Mouse (Mus musculus): ENCODE data around the gene Gpr68. TPM values are rescaled to one million over a fixed set of nuclear protein-coding genes. Genes with fewer than 3 reads are reported as not detected.

The Gpr68 gene
- polyA plus RNA-seq, 1 experiment from 2014 or later, result 0.53 TPM

GRCm38 (mm10) chr12:100873612-100874011 is 34.4 kb downstream of the Gpr68 start:
- DNase-seq (ENCODE audit: low spot score) (no peak), ATAC-seq (replicated peaks; ENCODE audit: low FRiP score, low TSS enrichment, low read depth) (no peak)
- H3K36me3 ChIP-seq (ENCODE audit: control insufficient read depth, insufficient read depth, low read length), result no peaks in the 10 kb centered on the region
- no peak overlapping the region for H3K9ac ChIP-seq (ENCODE audit: low read length)
- no peak overlapping the region for H3K4me3 ChIP-seq (ENCODE audit: low read depth, low read length)
- H3K27me3 ChIP-seq (replicated peaks; ENCODE audit: control insufficient read depth, insufficient read depth, low read length), result no peaks in the 10 kb centered on the region
- whole genome bisulfite sequencing, result 79% methylated on average over 3 of the region's 3 CpGs
- no peak overlapping the region for H3K4me2 ChIP-seq (ENCODE audit: low read length)
- H3K27ac ChIP-seq (ENCODE audit: low read depth), result no peak overlapping the region
- no peaks in the 10 kb centered on the region for H3K4me1 ChIP-seq (replicated peaks; ENCODE audit: control insufficient read depth, insufficient read depth, low read length)
- no peaks in the 10 kb centered on the region for H3K9me3 ChIP-seq (ENCODE audit: control insufficient read depth, low read length)

GRCm38 (mm10) chr12:100871841-100872240 is 36.2 kb downstream of the Gpr68 start:
- ATAC-seq (replicated peaks; ENCODE audit: low FRiP score, low TSS enrichment, low read depth) (no peak), DNase-seq (ENCODE audit: low spot score) (no peak)
- H3K27ac ChIP-seq (ENCODE audit: low read depth), result no peak overlapping the region
- no peak overlapping the region for H3K9ac ChIP-seq (ENCODE audit: low read length)
- H3K4me3 ChIP-seq (ENCODE audit: low read depth, low read length), result no peak overlapping the region
- H3K9me3 ChIP-seq (ENCODE audit: control insufficient read depth, low read length), result no peaks in the 10 kb centered on the region
- no peaks in the 10 kb centered on the region for H3K27me3 ChIP-seq (replicated peaks; ENCODE audit: control insufficient read depth, insufficient read depth, low read length)
- 73% methylated on average over 2 of the region's 2 CpGs for WGBS
- no peaks in the 10 kb centered on the region for H3K4me1 ChIP-seq (replicated peaks; ENCODE audit: control insufficient read depth, insufficient read depth, low read length)
- H3K4me2 ChIP-seq (ENCODE audit: low read length), result no peak overlapping the region
- no peaks in the 10 kb centered on the region for H3K36me3 ChIP-seq (ENCODE audit: control insufficient read depth, insufficient read depth, low read length)

- H3K27me3 ChIP-seq (replicated peaks; ENCODE audit: control insufficient read depth, insufficient read depth, low read length), result no peaks in the 10 kb centered on the region
- H3K9ac ChIP-seq (ENCODE audit: low read length), result no peak overlapping the region
- H3K4me3 ChIP-seq (ENCODE audit: low read depth, low read length), result no peak overlapping the region
- H3K4me2 ChIP-seq (ENCODE audit: low read length), result no peak overlapping the region
- no peaks in the 10 kb centered on the region for H3K4me1 ChIP-seq (replicated peaks; ENCODE audit: control insufficient read depth, insufficient read depth, low read length)
- no peak for DNase-seq (ENCODE audit: low spot score)
- 86% methylated on average over 6 of the region's 6 CpGs for WGBS
- no peak for ATAC-seq (replicated peaks; ENCODE audit: low FRiP score, low TSS enrichment, low read depth)
- H3K9me3 ChIP-seq (ENCODE audit: control insufficient read depth, low read length), result no peaks in the 10 kb centered on the region
- no peaks in the 10 kb centered on the region for H3K36me3 ChIP-seq (ENCODE audit: control insufficient read depth, insufficient read depth, low read length)
- H3K27ac ChIP-seq (ENCODE audit: low read depth), result no peak overlapping the region
These were observed 36.8 kb downstream of the Gpr68 start for GRCm38 (mm10) chr12:100871234-100871633.

- DNase-seq (ENCODE audit: low spot score), result no peak
- no peaks in the 10 kb centered on the region for H3K9me3 ChIP-seq (ENCODE audit: control insufficient read depth, low read length)
- 63% methylated on average over 4 of the region's 4 CpGs for WGBS
- no peak overlapping the region for H3K9ac ChIP-seq (ENCODE audit: low read length)
- no peak for ATAC-seq (replicated peaks; ENCODE audit: low FRiP score, low TSS enrichment, low read depth)
- H3K4me3 ChIP-seq (ENCODE audit: low read depth, low read length), result no peak overlapping the region
- no peak overlapping the region for H3K27ac ChIP-seq (ENCODE audit: low read depth)
- no peak overlapping the region for H3K4me2 ChIP-seq (ENCODE audit: low read length)
- no peaks in the 10 kb centered on the region for H3K36me3 ChIP-seq (ENCODE audit: control insufficient read depth, insufficient read depth, low read length)
- no peaks in the 10 kb centered on the region for H3K4me1 ChIP-seq (replicated peaks; ENCODE audit: control insufficient read depth, insufficient read depth, low read length)
- H3K27me3 ChIP-seq (replicated peaks; ENCODE audit: control insufficient read depth, insufficient read depth, low read length), result no peaks in the 10 kb centered on the region
These were observed 39.9 kb downstream of the Gpr68 start for GRCm38 (mm10) chr12:100868049-100868622.

GRCm38 (mm10) chr12:100867097-100867496 is 40.9 kb downstream of the Gpr68 start:
- Histone ChIP-seq H3K4me1 (replicated peaks; ENCODE audit: control insufficient read depth, insufficient read depth, low read length) (no peaks in the 10 kb centered on the region), H3K27ac (ENCODE audit: low read depth) (no peak overlapping the region), H3K9me3 (ENCODE audit: control insufficient read depth, low read length) (no peaks in the 10 kb centered on the region), H3K9ac (ENCODE audit: low read length) (no peak overlapping the region), H3K27me3 (replicated peaks; ENCODE audit: control insufficient read depth, insufficient read depth, low read length) (no peaks in the 10 kb centered on the region), H3K4me3 (ENCODE audit: low read depth, low read length) (no peak overlapping the region), H3K4me2 (ENCODE audit: low read length) (no peak overlapping the region), H3K36me3 (ENCODE audit: control insufficient read depth, insufficient read depth, low read length) (no peaks in the 10 kb centered on the region)
- 88% methylated on average over 8 of the region's 8 CpGs for WGBS
- no peak for ATAC-seq (replicated peaks; ENCODE audit: low FRiP score, low TSS enrichment, low read depth)
- no peak for DNase-seq (ENCODE audit: low spot score)

GRCm38 (mm10) chr12:100865509-100866078 is 42.4 kb downstream of the Gpr68 start:
- Histone ChIP-seq H3K36me3 (ENCODE audit: control insufficient read depth, insufficient read depth, low read length) (no peaks in the 10 kb centered on the region), H3K4me2 (ENCODE audit: low read length) (no peak overlapping the region), H3K9ac (ENCODE audit: low read length) (no peak overlapping the region), H3K27ac (ENCODE audit: low read depth) (no peak overlapping the region), H3K4me3 (ENCODE audit: low read depth, low read length) (no peak overlapping the region), H3K9me3 (ENCODE audit: control insufficient read depth, low read length) (no peaks in the 10 kb centered on the region), H3K4me1 (replicated peaks; ENCODE audit: control insufficient read depth, insufficient read depth, low read length) (no peaks in the 10 kb centered on the region), H3K27me3 (replicated peaks; ENCODE audit: control insufficient read depth, insufficient read depth, low read length) (no peaks in the 10 kb centered on the region)
- 75% methylated on average over 11 of the region's 11 CpGs for WGBS
- DNase-seq (ENCODE audit: low spot score) (no peak), ATAC-seq (replicated peaks; ENCODE audit: low FRiP score, low TSS enrichment, low read depth) (no peak)

GRCm38 (mm10) chr12:100865072-100865471 is 42.9 kb downstream of the Gpr68 start:
- ATAC-seq (replicated peaks; ENCODE audit: low FRiP score, low TSS enrichment, low read depth), result no peak
- H3K4me1 ChIP-seq (replicated peaks; ENCODE audit: control insufficient read depth, insufficient read depth, low read length), result no peaks in the 10 kb centered on the region

GRCm38 (mm10) chr12:100862856-100863446 is 45.0 kb downstream of the Gpr68 start:
- H3K4me3 ChIP-seq (ENCODE audit: low read depth, low read length), result no peak overlapping the region
- DNase-seq (ENCODE audit: low spot score) (no peak), ATAC-seq (replicated peaks; ENCODE audit: low FRiP score, low TSS enrichment, low read depth) (no peak)
- H3K27me3 ChIP-seq (replicated peaks; ENCODE audit: control insufficient read depth, insufficient read depth, low read length), result no peaks in the 10 kb centered on the region
- H3K9me3 ChIP-seq (ENCODE audit: control insufficient read depth, low read length), result no peaks in the 10 kb centered on the region
- no peak overlapping the region for H3K27ac ChIP-seq (ENCODE audit: low read depth)
- no peak overlapping the region for H3K9ac ChIP-seq (ENCODE audit: low read length)
- H3K36me3 ChIP-seq (ENCODE audit: control insufficient read depth, insufficient read depth, low read length), result no peaks in the 10 kb centered on the region
- WGBS, result 89% methylated on average over 3 of the region's 3 CpGs
- H3K4me1 ChIP-seq (replicated peaks; ENCODE audit: control insufficient read depth, insufficient read depth, low read length), result no peaks in the 10 kb centered on the region
- no peak overlapping the region for H3K4me2 ChIP-seq (ENCODE audit: low read length)

More at GRCm38 (mm10) chr12:100865072-100865471, 42.9 kb downstream of the Gpr68 start:
- Histone ChIP-seq H3K27ac (ENCODE audit: low read depth) (no peak overlapping the region), H3K27me3 (replicated peaks; ENCODE audit: control insufficient read depth, insufficient read depth, low read length) (no peaks in the 10 kb centered on the region), H3K9ac (ENCODE audit: low read length) (no peak overlapping the region), H3K36me3 (ENCODE audit: control insufficient read depth, insufficient read depth, low read length) (no peaks in the 10 kb centered on the region), H3K9me3 (ENCODE audit: control insufficient read depth, low read length) (no peaks in the 10 kb centered on the region), H3K4me2 (ENCODE audit: low read length) (no peak overlapping the region), H3K4me3 (ENCODE audit: low read depth, low read length) (no peak overlapping the region)
- no peak for DNase-seq (ENCODE audit: low spot score)

- no peak overlapping the region for H3K9ac ChIP-seq (ENCODE audit: low read length)
- H3K36me3 ChIP-seq (ENCODE audit: control insufficient read depth, insufficient read depth, low read length), result no peaks in the 10 kb centered on the region
- H3K27me3 ChIP-seq (replicated peaks; ENCODE audit: control insufficient read depth, insufficient read depth, low read length), result no peaks in the 10 kb centered on the region
- ATAC-seq (replicated peaks; ENCODE audit: low FRiP score, low TSS enrichment, low read depth) (no peak), DNase-seq (ENCODE audit: low spot score) (no peak)
- no peaks in the 10 kb centered on the region for H3K9me3 ChIP-seq (ENCODE audit: control insufficient read depth, low read length)
- no peak overlapping the region for H3K4me3 ChIP-seq (ENCODE audit: low read depth, low read length)
- 80% methylated on average over 3 of the region's 3 CpGs for WGBS
- no peak overlapping the region for H3K27ac ChIP-seq (ENCODE audit: low read depth)
- H3K4me1 ChIP-seq (replicated peaks; ENCODE audit: control insufficient read depth, insufficient read depth, low read length), result no peaks in the 10 kb centered on the region
- H3K4me2 ChIP-seq (ENCODE audit: low read length), result no peak overlapping the region
These were observed 45.7 kb downstream of the Gpr68 start for GRCm38 (mm10) chr12:100862272-100862671.
